Mouse (Mus musculus) urinary bladder, postnatal 25 days (tissue): Measurements from ENCODE around the gene Gm12887.

Experiments used
- DNase-seq: peaks from one replicate; pipeline ENCODE4 v3.0.0; 2022; ENCODE audit warnings: low spot score

Gm12887 gene

DNA sequence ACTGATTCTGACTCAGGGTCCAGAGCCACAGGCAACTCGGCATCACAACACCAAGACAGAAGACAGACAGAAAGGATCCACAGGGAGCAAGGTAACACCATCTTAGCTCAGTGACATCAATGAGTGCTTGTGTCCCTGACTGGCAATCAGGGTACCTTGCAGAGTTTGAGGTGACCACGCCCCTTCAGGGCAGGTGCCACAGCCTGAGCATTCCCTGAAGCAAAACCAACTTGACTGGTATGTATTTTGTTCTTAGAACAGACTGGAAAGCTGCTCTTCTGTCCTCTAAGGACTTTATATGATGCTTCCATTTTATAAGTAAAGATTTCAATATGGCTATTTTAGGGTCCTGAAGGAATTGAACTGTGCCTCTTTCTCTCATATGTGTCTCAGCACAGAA is at the start of gene Gm12887:
Gene Gm12887, minus strand, starts transcription at position 101 of the 400 bp plus-strand sequence.
- DNase-seq: no peak

GRCm38 (mm10) chr4:121657040-121657439 is 35.1 kb upstream of the Gm12887 start:
- no peak for DNase-seq
